12 mouse cellular contexts compared by ENCODE assay signal in the genomic region with DNA sequence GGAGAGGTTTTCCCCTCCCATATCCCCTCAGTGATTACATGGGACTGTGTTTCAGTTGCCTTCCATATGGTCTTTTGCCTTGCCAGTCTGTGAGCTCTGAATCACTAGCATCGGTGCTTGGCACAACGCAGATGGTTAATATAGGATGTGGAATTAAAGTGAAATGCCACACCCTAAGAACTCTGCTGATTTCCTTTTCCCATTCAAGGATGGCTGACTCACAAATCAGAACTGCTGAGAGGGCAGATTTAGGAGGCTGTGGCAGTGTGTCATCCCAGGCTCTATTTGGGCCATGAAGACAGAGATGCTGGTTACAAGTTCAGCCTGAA. TPM values are rescaled to one million over a fixed set of nuclear protein-coding genes. Genes with fewer than 3 reads are reported as not detected.
DNase-seq lines count a peak whose midpoint lies in the region; ATAC-seq lines count a peak whose summit lies in the region.
"Had no signal": no experiment of that assay in that cellular context is flagged by ENCODE, and none has a peak within 500 bp of the region (broad histone marks: within the 10 kb centered on the region; RNA-seq: fewer than 3 reads in every experiment).

No protein-coding gene starts in this region.

- H3K36me3 ChIP-seq in midbrain, embryonic 15.5 days (replicated peaks) = peaks cover 16% of the 10 kb centered on the region; the same call in 1 of the 2 replicates

- no peak overlapping the region for H3K27ac ChIP-seq in midbrain, embryonic 15.5 days
- H3K27ac ChIP-seq: gastrocnemius, adult 2 months; heart, embryonic 13.5 days; hindbrain, embryonic 13.5 days; liver, embryonic 13.5 days; neural tube, embryonic 15.5 days had no signal

- 91% methylated on average over 2 of the region's 2 CpGs for WGBS in midbrain, embryonic 15.5 days

- no peak overlapping the region for H3K4me3 ChIP-seq in midbrain, embryonic 15.5 days
- H3K4me3 ChIP-seq: gastrocnemius, adult 2 months; heart, embryonic 13.5 days; hindbrain, embryonic 13.5 days; liver, embryonic 13.5 days; neural tube, embryonic 15.5 days had no signal

- no peaks in the 10 kb centered on the region for H3K9me3 ChIP-seq in midbrain, embryonic 15.5 days
- H3K9me3 ChIP-seq: heart, embryonic 13.5 days; hindbrain, embryonic 13.5 days; liver, embryonic 13.5 days; neural tube, embryonic 15.5 days had no signal

- no peaks in the 10 kb centered on the region for H3K27me3 ChIP-seq in midbrain, embryonic 15.5 days (replicated peaks)
- H3K27me3 ChIP-seq: heart, embryonic 13.5 days; hindbrain, embryonic 13.5 days; liver, embryonic 13.5 days; neural tube, embryonic 15.5 days had no signal

- H3K9ac ChIP-seq in midbrain, embryonic 15.5 days = no peak overlapping the region
- H3K9ac ChIP-seq: heart, embryonic 13.5 days; hindbrain, embryonic 13.5 days; liver, embryonic 13.5 days; neural tube, embryonic 15.5 days had no signal

- H3K4me2 ChIP-seq in midbrain, embryonic 15.5 days = no peak overlapping the region
- H3K4me2 ChIP-seq: heart, embryonic 13.5 days; hindbrain, embryonic 13.5 days; liver, embryonic 13.5 days; neural tube, embryonic 15.5 days had no signal

- no peaks in the 10 kb centered on the region for H3K4me1 ChIP-seq in midbrain, embryonic 15.5 days
- H3K4me1 ChIP-seq: liver, embryonic 13.5 days had no signal

- peak; percentile 37 to 72 for DNase-seq in frontal cortex, adult 2 months (ENCODE audit: extremely low spot score in 1 of 2, low spot score in 1 of 2)
- no peak for DNase-seq in frontal cortex, postnatal 10 days (ENCODE audit: low spot score in 2 of 2)
- DNase-seq in Muller cell, postnatal 12 days (ENCODE audit: inconsistent ontology term) = peak; percentile 19
- DNase-seq in brain, embryonic 18.5 days (ENCODE audit: low read depth, low spot score) = peak; percentile 49
- peak; percentile 31 to 39 for DNase-seq in layer of hippocampus, postnatal 36 days
- DNase-seq in spleen, adult 12 weeks (ENCODE audit: low spot score) = no peak
- DNase-seq: gastrocnemius, adult 2 months; liver, embryonic 13.5 days had no signal

- ATAC-seq in midbrain, embryonic 15.5 days (replicated peaks) = no peak

RNA-seq across cellular contexts. Expression of a gene that starts 14.5 kb away (rescaled TPM):
- polyA plus RNA-seq in frontal cortex, adult 2 months (2012; rRNA removed) = 2.2 and 2.8 TPM in 2 replicates
- total RNA-seq in layer of hippocampus, postnatal 36 days (2021) = 1 to 10 TPM; 1.6 to 2.7 TPM
- polyA plus RNA-seq in midbrain, embryonic 15.5 days (2015; fragmentation: Nextera tagmentation; extraction: Ambion mirVana) = 0.83 and 0.92 TPM in 2 replicates

RNA-seq across cellular contexts. Expression of a gene that starts 48.8 kb away (rescaled TPM):
- 10.3 and 11.9 TPM in 2 replicates for polyA plus RNA-seq in frontal cortex, adult 2 months (2012; rRNA removed)
- total RNA-seq in layer of hippocampus, postnatal 36 days (2021) = 10 to 100 TPM; 17.6 to 18.5 TPM
- 3.2 and 3.6 TPM in 2 replicates for polyA plus RNA-seq in midbrain, embryonic 15.5 days (2015; fragmentation: Nextera tagmentation; extraction: Ambion mirVana)

Comparison
In these comparisons a context has a peak if more than half of its experiments do, and no peak if none do; other contexts are left out.
1. DNase-seq: peak in frontal cortex, adult 2 months (2 of 2), Muller cell, postnatal 12 days (single experiment), brain, embryonic 18.5 days (single experiment) and layer of hippocampus, postnatal 36 days (2 of 2); none in frontal cortex, postnatal 10 days (0 of 2) and spleen, adult 12 weeks (single experiment).